Mouse (Mus musculus) left cerebral cortex, postnatal 10 days (tissue): ENCODE data around the gene Cybb. TPM values are rescaled to one million over a fixed set of nuclear protein-coding genes. Genes with fewer than 3 reads are reported as not detected.
"Not testable (repeated sequence)": the region's sequence is repeated elsewhere in the genome, so short reads cannot be mapped to it uniquely, and the experiment has no call there.

Experiments
- DNase-seq, 2 experiments: peaks; one replicate each; pipeline ENCODE4 v3.0.0; 2021 to 2022; ENCODE audit warnings: low spot score in 2 of 2, mixed read lengths in 1 of 2; ENCODE audit errors: extremely low spot score in 1 of 2
- intact Hi-C: fragments of 180-260 bp; cut with DNase I; formaldehyde crosslinking; loops from one replicate; pipeline ENCODE4 v1.15.1; 2025
- total RNA-seq, 2 experiments: library from RNA; stranded (reverse); gene quantifications; 2 replicates each; pipeline ENCODE4 v1.2.3; 2021

Gene Cybb
- total RNA-seq, result under 1 TPM; 0.17 to 0.30 TPM

DNA sequence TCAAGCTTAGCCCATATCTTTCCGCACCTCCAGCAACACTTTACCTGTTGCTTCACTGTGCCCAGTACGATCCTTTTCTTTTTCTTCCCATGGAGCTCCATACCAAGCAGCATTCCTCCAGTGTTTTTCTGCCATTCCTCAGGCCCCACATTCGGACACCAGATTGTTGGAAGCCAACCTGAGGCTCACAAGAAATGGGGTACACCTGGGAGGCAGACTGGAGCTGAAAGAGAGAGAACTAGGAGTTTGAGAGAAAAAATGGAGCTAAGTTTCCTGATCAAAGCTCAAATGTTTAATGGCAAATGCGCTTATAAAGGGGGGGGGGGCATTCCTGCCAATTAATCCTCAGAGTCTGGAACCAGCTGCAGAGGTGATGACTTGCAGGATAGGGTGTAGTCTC is at the start of gene Cybb:
Gene Cybb (minus strand): TSS at position 101 of the 400 bp plus-strand sequence.
- DNase-seq, result no peak
- intact Hi-C loops, result no loop called here

DNA sequence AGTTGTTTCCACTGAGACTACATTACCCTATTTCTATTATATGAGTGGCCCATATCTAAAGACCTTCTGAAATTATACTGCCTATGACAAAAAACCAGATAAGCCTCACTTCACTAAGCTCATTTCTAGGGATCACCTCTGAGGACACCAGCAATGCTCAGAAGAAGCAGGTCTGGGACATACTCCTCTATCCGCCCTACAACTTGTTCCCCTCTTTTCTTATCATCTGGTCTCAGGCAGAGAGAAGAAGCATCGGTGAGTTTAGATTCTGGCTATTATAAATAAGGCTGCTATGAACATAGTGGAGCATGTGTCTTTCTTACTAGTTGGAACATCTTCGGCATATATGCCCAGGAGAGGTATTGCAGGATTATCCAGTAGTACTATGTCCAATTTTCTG is 49.3 kb upstream of the Cybb start:
- intact Hi-C loops, result no loop called here
- no peak for DNase-seq

DNA sequence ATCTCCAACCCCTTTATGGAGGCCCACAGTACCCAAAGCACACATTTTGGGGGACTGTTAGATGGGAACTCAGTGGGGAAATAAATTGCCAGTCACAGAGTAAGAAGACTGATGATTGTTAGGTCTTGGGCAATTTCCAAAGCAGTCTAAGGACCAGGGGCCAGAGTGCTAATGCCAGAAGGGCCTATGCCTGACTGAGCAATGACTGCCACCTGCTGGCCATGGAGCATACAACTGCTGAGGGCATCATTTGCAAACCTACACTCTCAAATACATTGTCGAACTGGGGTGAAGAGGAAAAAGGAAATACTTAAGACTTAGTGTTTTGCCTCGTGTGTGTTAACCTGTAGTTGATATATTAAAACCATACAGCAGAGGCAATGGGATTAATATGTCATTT is 32.4 kb upstream of the Cybb start:
- intact Hi-C loops, result not testable (repeated sequence)
- DNase-seq, result peak in 1 of 2 experiments; percentile 45

DNA sequence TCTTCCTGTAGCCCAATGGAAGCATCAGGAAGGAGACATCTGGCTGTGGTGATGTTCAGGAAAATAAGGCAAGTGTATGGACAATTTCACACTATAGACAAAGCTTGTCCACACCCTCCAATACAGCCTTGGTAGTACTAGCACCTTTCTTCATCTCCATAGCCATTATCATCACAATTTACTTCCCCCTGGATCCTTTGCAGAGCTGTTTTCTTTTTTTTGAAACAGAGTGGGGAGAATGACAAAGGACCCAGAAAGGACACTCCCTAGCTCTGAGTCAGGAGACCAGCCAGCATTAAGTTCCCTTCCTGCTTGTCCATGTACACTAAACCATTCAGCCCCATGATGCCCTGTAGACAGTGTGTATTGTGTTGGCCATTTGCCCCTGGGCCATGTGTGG is 30.0 kb upstream of the Cybb start:
- DNase-seq, intact Hi-C loops: not testable (repeated sequence)

DNA sequence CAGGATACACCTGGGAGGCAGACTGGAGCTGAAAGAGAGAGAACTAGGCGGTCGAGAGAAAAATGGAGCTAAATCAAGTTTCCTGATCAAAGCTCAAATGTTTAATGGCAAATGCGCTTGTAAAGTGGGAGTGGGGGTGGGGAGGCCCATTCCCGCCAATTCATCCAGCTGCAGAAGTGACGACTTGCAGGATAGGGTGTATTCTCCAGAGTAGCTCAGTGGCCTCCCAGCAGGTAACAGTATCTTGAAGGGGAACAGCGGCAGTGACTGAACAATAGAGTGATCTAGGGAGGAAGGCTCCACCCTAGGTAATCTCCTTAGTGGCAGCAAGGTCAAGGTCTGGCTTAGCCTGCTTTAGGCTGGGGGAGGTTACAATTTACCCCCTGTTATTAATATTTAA is 12.5 kb downstream of the Cybb start:
- intact Hi-C loops, DNase-seq: not testable (repeated sequence)

DNA sequence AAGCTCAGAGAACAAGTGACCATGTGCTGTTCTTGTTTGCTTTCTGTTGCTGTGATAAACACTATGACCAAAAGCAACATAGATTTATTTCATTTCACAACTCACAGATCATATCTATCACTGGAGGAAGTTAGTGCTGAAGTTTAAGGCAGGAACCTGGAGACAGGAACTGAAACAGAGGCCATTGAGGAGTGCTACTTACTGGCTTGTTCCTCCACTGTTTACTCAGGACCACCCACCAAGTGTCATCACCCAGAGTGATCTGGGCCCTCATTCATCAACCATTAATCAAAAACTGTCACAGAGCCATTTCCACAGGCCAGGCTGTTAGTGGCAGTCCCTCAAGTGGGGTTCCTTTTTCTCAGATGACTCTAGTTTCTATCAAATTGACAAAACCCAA is 13.1 kb downstream of the Cybb start:
- intact Hi-C loops, result no loop called here
- DNase-seq, result no peak

DNA sequence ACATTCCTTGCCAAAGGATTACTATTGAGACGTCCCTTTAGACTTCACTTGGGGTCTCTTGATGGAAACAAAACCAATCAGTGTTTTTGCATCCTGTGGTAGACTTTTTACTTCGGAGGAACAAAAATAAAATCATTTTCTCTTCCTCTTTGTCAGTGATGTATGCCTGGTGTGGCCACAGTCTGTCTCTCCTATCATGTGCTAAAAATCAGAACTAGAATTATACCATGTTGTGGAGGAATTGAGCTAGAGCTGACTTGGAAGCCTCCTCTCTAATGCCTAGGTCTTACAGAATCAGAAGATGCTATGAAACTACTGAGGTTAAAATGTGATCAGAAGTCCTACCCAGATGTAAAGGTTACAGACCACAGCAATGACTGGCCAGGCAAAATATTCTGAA is 13.8 kb downstream of the Cybb start:
- no peak for DNase-seq
- intact Hi-C loops, result no loop called here

DNA sequence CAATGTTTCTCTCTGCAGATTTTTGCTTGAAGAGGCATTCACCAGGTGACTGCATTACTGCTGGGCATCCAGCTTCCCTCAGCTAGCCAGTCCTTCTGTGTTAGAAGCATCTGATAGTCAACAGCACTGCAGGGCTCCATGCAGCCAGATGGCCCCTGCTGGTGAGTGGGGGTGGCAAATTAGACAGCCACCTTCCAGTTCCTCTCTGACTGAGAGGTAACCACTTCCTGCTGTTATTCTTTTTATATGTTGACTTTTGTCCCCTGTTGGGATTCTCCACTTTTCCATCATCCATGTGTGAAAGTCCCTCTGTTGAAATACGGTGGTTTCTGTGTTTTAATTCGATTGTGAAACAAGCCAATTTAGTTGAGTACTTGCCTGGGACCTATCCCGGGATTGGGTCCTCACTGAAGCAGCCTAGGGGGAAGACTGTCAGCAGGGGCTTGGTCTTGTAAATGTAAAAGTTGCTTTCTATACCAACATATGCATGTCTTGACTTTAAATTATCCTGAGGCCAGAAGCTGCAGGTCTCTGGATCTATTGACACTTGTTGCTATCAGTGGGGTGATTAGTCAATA is 16.7 kb downstream of the Cybb start:
- DNase-seq, result no peak
- intact Hi-C loops, result no loop called here

DNA sequence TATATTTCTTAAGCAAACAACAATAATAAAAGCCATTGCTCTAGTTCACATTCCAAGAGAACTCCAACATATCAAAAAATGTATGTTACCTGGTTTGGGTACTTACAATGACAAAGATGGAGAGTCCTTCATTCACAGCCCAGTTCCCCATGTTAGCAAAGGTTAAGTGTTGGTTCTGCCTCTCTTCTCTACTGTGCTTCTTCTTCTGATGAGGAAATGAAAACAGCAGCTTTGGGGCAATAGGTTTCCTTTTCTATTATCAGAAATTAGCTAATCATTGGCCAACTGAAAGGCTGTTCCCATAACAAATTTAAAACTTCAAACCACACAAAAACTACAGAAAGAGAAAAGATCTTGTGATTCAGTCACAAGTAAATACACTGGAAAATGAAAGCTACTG is 18.5 kb downstream of the Cybb start:
- intact Hi-C loops, result no loop called here

DNA sequence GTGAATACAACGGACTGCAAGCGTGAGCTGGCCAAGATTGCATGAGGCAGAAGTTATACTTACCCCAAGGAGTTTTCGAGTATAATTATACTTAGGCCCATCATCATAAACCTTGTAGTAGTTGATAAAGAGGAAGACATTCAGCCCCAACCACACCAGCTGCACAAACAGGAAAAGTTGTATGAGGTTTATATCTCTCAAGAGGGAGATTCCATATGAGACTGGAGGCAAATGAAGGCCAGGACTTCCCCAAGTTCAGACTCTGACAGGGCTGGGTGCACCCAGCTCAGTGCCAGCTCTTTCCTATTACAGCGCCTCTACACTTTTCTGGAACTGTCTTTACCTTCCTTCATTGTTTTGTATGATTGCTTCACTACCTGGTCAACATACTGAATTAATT is 20.6 kb downstream of the Cybb start:
- DNase-seq, result no peak
- intact Hi-C loops, result no loop called here

More for the DNA sequence above, 18.5 kb downstream of the Cybb start:
- no peak for DNase-seq

DNA sequence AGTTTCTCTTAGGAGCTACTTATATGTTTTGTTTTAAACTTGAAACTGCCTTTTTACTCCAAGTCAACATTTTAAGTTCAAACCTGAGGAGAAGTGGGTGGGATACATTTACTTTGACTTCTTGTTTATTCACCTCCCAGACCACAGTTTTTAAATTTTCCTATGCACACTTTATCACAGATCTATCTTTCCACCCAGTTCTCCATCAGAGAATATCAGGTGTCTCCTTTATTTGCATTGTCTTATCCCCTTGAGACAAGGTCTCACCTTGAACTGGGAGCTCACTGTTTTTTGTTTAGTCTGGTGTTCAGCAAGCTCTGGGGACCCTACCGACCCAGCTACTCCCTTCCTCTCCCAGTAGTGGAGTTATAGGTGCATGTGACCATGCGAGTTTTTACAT is 21.7 kb downstream of the Cybb start:
- no peak for DNase-seq
- intact Hi-C loops, result no loop called here

DNA sequence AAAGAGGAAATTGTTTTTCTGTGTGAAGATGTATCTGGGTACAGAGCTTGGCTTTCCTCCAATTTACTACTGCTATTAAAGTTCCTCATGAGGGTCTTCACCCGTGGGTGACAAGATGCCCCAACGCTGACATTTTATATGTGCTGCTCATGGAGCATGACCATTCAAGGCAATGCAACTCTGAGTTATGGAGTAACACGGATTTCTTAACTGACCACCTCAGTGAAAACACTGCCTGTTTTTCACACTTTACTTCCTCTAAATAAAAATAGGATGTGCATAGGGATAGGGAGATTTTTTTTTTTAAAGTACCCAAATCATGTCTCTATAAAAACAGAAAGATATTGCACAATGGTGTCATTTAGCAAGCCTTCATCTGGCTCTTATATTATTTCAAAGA is 24.9 kb downstream of the Cybb start:
- no peak for DNase-seq
- intact Hi-C loops, result no loop called here

DNA sequence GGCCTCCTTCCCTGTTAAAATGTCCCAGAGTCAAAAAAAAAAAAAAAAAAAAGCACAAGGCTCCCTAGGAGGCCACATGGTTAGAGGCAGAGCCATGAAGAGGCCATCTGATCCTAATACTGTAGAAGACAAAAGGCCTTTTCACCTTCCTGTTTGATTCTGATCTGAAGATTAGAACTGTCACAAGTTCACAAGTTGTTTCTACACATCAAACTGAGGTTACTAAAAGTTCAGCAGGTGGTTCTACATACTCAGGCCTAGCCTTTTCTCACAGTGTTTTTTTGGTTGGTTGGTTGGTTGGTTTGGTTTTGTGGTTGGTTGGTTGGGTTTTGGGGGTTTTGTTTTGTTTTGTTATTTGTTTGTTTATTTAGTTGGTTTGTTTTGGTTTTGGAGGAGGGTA is 26.2 kb downstream of the Cybb start:
- intact Hi-C loops, result no loop called here

DNA sequence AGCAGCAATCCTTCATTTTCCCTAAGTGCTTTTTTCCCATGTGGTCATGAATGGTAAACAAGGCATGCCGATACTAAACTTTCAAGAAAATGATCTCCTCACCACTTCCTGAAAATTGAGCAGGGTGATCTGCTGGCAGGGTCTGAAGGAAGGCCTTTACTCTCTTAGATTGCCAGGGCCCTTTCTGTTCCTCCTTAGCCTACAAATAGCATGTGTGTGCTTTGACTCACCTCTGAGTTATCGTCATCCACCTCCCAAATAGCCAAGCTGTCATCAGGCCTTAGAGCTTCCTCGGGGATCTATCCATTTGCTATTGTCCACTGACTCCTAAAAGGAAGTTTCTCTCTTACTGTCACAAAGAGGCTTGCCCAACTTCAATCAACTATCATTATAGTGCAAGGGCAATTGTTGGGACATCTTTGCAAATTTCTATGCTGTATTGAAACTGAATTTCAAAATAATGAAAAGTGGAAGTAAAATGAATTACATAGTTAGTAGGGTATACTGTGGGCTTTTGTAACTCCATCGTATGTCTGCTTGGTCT is 27.1 kb downstream of the Cybb start:
- DNase-seq, result no peak
- intact Hi-C loops, result no loop called here

More for the DNA sequence above, 26.2 kb downstream of the Cybb start:
- DNase-seq, result no peak

DNA sequence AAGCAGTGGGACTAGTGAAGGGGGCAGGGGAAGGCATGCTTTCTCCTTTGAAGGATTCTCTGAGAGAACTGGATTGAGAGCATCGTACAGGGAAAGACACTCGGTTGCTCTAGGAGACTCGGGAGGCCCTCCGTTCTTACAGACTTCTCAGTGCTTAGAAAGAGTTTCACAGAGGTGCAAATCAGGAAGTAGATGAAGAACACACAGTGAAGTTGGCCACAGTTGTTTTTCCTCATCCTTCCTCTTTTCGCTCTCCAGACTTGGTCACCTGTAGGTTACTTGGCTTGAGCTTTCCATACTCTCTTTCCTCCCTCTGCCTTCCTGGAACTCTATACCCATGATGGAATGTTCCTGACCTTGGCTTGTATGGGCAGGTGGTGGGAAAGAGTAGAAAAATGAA is 35.2 kb downstream of the Cybb start:
- no peak for DNase-seq
- intact Hi-C loops, result no loop called here

DNA sequence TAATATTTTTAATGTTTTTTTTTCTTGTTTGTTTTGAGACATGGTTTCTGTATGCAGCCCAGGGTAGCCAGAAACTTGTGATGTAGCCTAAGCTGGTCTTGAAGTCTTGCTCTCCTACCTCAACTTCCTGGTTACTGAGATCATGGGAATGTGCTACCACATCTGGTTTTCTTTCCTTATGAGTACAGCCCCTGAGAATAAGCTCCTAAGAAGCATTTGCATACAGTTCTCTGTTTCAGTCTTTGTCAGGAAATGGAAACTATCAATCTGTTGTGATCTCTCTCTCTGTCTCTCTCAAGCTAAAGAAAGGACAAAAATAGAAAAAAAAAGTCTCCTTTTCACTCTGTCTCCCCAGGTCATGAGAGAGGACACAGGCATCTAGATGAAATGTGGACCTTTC is 40.3 kb downstream of the Cybb start:
- no peak for DNase-seq
- intact Hi-C loops, result no loop called here

DNA sequence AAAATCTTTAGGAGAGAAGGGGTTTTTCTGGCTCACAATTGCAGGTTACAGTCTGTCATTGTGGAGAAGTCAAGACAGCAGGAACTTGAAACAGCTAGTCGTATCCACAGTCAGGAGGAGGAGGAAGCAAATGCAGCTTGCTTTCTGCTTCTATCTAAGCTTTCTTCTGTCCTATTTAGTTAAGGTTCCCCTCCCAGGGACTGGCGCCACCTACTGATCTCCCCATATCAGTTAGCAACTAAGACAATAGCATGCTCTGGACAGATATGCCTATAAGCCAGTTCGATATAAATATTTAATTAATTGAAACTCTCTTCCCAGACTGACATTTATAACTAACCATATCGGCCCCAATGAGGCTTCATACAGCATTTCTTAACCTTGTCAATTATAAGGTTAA is 46.5 kb downstream of the Cybb start:
- intact Hi-C loops, result no loop called here
- DNase-seq, result no peak

DNA sequence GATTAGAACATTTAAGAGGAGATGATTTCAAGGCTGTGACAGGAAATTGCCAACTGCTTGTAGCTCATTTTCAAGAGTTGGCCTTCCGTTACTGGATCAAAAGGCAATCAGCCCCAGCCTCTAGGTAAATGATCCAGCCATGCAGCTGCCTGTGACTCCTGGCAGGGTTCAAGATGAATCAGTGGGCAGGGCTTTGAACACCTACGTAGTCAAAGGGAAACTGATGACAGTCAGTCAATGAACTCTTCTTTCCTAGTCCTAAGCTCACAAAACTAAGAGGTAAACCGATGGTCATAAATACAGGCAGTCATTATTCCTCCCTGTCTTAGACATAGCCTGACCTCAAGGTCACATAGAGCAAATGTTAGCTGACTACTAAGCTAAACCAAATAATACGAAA is 47.0 kb downstream of the Cybb start:
- intact Hi-C loops, result no loop called here
- no peak for DNase-seq

DNA sequence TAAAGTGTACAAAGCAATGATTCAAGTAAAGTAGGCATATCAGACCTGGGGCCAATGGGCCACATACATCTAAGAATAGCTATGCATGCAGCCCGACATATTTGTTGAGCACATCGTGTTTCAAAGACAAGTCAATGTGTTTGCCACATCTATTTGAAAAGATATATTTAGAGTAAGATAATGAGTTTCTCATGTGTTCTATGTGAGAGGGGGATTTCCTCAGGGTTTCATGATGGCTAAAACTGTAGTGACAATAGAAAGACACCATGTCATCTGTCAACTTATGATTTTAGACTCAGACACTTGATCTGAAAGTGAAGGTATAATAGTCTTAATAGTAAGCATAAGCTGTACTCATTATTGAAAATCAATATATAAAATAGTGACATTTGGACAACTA is 48.3 kb downstream of the Cybb start:
- intact Hi-C loops, result no loop called here
- no peak for DNase-seq

DNA sequence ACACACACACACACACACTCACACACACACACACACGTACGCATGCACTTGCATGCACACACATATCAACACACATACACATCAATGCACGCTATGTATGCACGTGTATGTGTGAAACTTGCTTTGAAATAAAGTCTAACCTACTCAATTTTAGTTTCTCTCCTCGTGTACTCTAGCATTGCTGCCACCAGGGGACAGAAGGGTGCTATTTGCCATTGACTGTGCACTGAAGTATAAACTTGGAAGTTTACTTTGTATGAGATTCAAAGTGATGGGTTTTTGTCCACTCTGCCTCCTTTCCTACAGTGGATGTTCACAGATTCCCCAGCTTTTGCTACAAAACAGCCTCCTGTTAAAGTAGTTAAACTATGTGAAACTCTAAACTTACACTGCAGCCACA is 73.7 kb downstream of the Cybb start:
- DNase-seq, result no peak
- intact Hi-C loops, result no loop called here
